Mouse (Mus musculus) c-Kit-negative CD71-positive TER-119-positive erythroid progenitor cells, embryonic 14.5 days (primary cell): ENCODE measurements around the gene Psmb11.
A peak's percentile ranks its signal among the peaks of the same experiment; 100 is the strongest.

Experiments
- DNase-seq: peaks from one replicate; pipeline ENCODE4 v3.0.0-alpha.2; 2013; ENCODE audit warnings: low read depth, low spot score

Psmb11 gene

GRCm38 (mm10) chr14:54621133-54621532 lies at the start of gene Psmb11:
TSS of gene Psmb11 (plus strand) at chr14:54621433.
- no peak for DNase-seq

- DNase-seq: no peak
Observed at GRCm38 (mm10) chr14:54572122-54572521, 49.1 kb upstream of the Psmb11 start.

GRCm38 (mm10) chr14:54572790-54573736 lies 48.2 kb upstream of the Psmb11 start:
- no peak for DNase-seq

- DNase-seq: no peak
Observed at GRCm38 (mm10) chr14:54574253-54574652, 47.0 kb upstream of the Psmb11 start.

GRCm38 (mm10) chr14:54575031-54575430 lies 46.2 kb upstream of the Psmb11 start:
- DNase-seq: no peak

- no peak for DNase-seq
Observed at GRCm38 (mm10) chr14:54575631-54576030, 45.6 kb upstream of the Psmb11 start.

GRCm38 (mm10) chr14:54576241-54577088 lies 44.8 kb upstream of the Psmb11 start:
- no peak for DNase-seq

GRCm38 (mm10) chr14:54577089-54577982 lies 43.9 kb upstream of the Psmb11 start, which contains the start of gene Ajuba:
TSS of gene Ajuba (minus strand) at chr14:54577558.
- DNase-seq: no peak

- no peak for DNase-seq
Observed at GRCm38 (mm10) chr14:54578063-54578462, 43.2 kb upstream of the Psmb11 start.

GRCm38 (mm10) chr14:54579638-54580037 lies 41.6 kb upstream of the Psmb11 start:
- no peak for DNase-seq

- DNase-seq: no peak
Observed at GRCm38 (mm10) chr14:54582536-54582935, 38.7 kb upstream of the Psmb11 start.

- DNase-seq: peak; percentile 58
Observed at GRCm38 (mm10) chr14:54583681-54584338, 37.4 kb upstream of the Psmb11 start.

- DNase-seq: no peak
Observed at GRCm38 (mm10) chr14:54591056-54591455, 30.2 kb upstream of the Psmb11 start.

- DNase-seq: no peak
Observed at GRCm38 (mm10) chr14:54592319-54592934, 28.8 kb upstream of the Psmb11 start.

- DNase-seq: no peak
Observed at GRCm38 (mm10) chr14:54594055-54594454, 27.2 kb upstream of the Psmb11 start.

- DNase-seq: no peak
Observed at GRCm38 (mm10) chr14:54594631-54595414, 26.4 kb upstream of the Psmb11 start.

GRCm38 (mm10) chr14:54597084-54597483 lies 24.1 kb upstream of the Psmb11 start:
- no peak for DNase-seq

- DNase-seq: no peak
Observed at GRCm38 (mm10) chr14:54601601-54602000, 19.6 kb upstream of the Psmb11 start.

GRCm38 (mm10) chr14:54602613-54603012 lies 18.6 kb upstream of the Psmb11 start:
- DNase-seq: no peak
